Mouse (Mus musculus): ENCODE data around the gene Rabgap1l. TPM values are rescaled to one million over a fixed set of nuclear protein-coding genes. Genes with fewer than 3 reads are reported as not detected.
A peak's percentile ranks its signal among the peaks of the same experiment; 100 is the strongest.

Rabgap1l gene
- polyA plus RNA-seq, 1 experiment from 2014 or later, result 93.4 TPM

MicroRNAs within 50 kb of the gene (microRNA counts, 519-probe panel; counts per million panel counts)
- 1,466 counts per million, percentile 9 among the panel's probes with 10 or more counts for microRNA mmu-miR-1927

Small RNA genes within 50 kb of the gene (microRNA-seq; reads per million reads assigned to microRNA genes)
- 3.7 reads per million, percentile 14 among the genes with 10 or more reads in this experiment for gene Mir1927

Other genes starting within 250 kb of the Rabgap1l start
- gene Rc3h1, start 113.2 kb upstream of the Rabgap1l start, polyA plus RNA-seq (2015; fragmentation: Nextera tagmentation; extraction: Ambion mirVana), result 5.8 and 6.5 TPM in 2 replicates
- gene Serpinc1, start 185.4 kb upstream of the Rabgap1l start, polyA plus RNA-seq (2015; fragmentation: Nextera tagmentation; extraction: Ambion mirVana), result 2.0 and 2.2 TPM in 2 replicates
- gene Zbtb37, start 241.6 kb upstream of the Rabgap1l start, polyA plus RNA-seq (2015; fragmentation: Nextera tagmentation; extraction: Ambion mirVana), result 6.5 and 7.9 TPM in 2 replicates

Data from heart, embryonic 16.5 days (tissue).